Mouse (Mus musculus): ENCODE measurements around the gene Tlr2.

- no peak for TF ChIP-seq CTCF (IDR thresholded peaks at IDR 0.05; ENCODE audit: low read depth)
- no peak for TF ChIP-seq EP300 (IDR thresholded peaks at IDR 0.05; ENCODE audit: low read depth)
These were observed 17.8 kb downstream of the Tlr2 start for GRCm38 (mm10) chr3:83823774-83824173.

All from heart, postnatal 0 days (tissue).